Mouse (Mus musculus) WW6 (cell line): Measurements from ENCODE around the gene Lrrc4.

Experiments used
- DNase-seq: peaks from one replicate; pipeline ENCODE4 v3.0.0-alpha.2; 2013; ENCODE audit warnings: low read depth, low spot score

Gene Lrrc4

GRCm38 (mm10) chr6:28678896-28679295, 152.7 kb downstream of the Lrrc4 start:
- no peak for DNase-seq

GRCm38 (mm10) chr6:28674686-28675085, 156.9 kb downstream of the Lrrc4 start:
- DNase-seq, result no peak

GRCm38 (mm10) chr6:28672388-28672787, 159.2 kb downstream of the Lrrc4 start:
- DNase-seq, result no peak

- DNase-seq, result no peak
Measured at GRCm38 (mm10) chr6:28669251-28669650, 162.3 kb downstream of the Lrrc4 start.

GRCm38 (mm10) chr6:28667586-28667985, 164.0 kb downstream of the Lrrc4 start:
- DNase-seq, result no peak

DNA sequence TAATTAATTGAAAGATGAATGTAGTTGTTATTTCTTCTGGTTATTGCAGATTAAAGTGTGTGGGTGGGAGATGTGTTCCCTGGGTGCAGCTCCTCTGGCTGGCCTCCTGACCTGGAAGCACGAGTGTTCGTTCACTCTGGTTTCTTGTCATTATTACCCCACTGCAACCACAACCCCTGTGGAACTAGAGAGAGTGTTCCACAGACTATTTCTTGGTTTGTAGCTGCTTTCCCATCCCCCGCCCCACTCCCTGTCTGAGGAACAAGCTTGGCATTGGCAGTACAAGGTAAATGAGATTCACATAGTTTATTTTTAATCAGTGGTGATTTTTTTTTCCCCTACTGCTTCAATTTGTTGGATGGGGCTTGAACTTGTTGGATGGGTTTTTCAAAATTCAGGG, 166.8 kb downstream of the Lrrc4 start:
- DNase-seq, result no peak

DNA sequence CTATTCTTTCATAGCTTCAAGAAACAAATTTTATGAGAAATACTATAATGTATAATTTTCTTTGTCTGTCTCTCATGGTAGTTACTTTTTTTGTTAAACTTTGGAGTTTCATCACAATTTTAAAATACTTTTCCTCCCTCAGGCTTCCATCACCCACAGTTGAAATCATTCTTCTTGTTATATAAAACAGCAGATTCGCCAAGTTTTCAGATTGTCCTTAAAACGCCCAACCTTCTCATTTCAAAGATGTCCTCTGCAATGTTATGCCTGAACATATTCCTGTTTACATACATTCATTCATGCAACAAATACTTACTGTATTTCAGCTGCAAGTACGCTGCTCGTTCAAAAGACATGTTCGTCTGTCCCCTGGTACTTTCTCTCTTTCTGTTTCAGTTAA, 167.9 kb downstream of the Lrrc4 start:
- no peak for DNase-seq

GRCm38 (mm10) chr6:28663004-28663403, 168.5 kb downstream of the Lrrc4 start:
- no peak for DNase-seq

DNA sequence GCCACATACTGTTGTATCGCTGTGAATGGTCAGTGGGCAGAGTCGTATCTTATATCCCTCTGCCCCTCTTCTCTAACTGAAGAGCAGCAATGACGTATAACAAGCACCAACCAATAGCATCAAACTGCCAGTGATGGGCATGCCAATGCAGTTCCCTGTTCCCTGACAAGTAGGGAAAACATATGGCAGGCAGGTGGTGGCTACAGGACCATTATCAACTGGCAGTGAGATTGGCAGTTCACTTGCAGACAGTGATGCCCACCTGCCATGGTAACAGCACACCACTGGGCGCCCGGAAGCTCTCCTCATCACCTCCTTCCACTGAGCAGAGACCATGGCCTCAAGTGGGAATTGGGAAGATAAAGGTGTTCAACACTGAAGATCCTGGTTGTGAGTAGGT, 175.0 kb downstream of the Lrrc4 start:
- DNase-seq, result no peak

- DNase-seq, result no peak
Measured at GRCm38 (mm10) chr6:28645231-28645630, 186.3 kb downstream of the Lrrc4 start.

- no peak for DNase-seq
Measured at GRCm38 (mm10) chr6:28642909-28643308, 188.6 kb downstream of the Lrrc4 start.

DNA sequence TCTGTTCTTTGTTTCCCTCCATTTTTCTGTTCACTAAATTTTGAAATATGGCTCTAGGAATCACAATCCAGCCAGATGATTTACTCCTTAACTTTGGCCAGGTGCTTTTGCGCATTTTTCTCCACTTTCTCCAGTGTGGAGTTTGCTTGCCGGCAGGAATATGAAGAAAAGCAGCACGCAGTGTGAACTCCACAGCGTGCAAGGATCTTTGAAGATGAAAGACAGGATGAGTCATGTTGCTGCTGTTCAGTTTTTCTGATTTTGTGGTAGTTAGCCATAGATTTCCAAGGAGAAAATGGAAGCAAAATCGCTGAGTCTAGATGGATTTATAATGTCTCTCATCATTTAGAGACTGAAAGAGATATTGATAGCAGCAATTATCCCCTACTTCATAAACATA, 191.5 kb downstream of the Lrrc4 start:
- DNase-seq, result no peak

GRCm38 (mm10) chr6:28635531-28636348, 195.8 kb downstream of the Lrrc4 start:
- no peak for DNase-seq

GRCm38 (mm10) chr6:28635092-28635491, 196.5 kb downstream of the Lrrc4 start:
- no peak for DNase-seq

GRCm38 (mm10) chr6:28633656-28634055, 197.9 kb downstream of the Lrrc4 start:
- no peak for DNase-seq

DNA sequence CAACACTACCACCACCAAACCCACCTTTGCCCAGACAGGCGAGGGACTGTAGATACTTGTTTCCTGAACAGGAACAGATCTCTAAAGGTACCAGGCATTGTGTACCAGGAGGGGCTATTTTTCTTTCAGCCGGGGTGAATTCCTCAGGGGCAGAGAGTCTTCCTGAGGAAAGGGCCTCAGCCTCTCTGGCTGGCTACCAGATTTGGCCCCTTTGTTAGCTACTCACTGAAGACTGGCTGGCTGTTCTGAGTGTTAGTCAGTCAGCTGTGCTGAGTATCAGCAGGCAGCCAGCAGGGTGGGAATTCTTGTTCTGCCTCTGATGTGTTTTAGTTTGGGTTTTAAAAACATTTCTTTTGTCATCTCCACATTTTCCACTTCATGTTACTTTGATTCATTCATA, 198.4 kb downstream of the Lrrc4 start:
- DNase-seq, result no peak

- no peak for DNase-seq
Measured at GRCm38 (mm10) chr6:28630926-28631325, 200.6 kb downstream of the Lrrc4 start.

DNA sequence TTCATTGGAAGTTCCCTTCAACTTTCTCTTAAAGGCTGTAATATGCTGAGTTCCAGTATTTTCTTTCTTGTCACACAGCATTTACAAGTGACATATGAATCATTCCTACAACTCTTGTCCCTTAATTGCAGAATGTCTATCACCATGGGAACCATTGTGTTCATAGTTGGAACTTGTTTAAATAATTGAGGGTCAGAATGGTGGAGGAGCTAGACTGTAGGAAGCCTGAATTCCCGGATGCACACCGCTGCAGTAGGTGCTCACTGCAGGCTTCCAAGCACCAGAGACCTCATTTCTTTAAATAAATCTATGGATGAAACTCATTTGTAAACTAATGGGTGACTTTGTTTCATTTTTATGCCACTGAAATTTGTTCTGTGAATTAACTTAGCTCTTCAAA, 201.7 kb downstream of the Lrrc4 start:
- DNase-seq, result no peak

GRCm38 (mm10) chr6:28628408-28628807, 203.1 kb downstream of the Lrrc4 start:
- DNase-seq, result no peak

- no peak for DNase-seq
Measured at GRCm38 (mm10) chr6:28622963-28623362, 208.6 kb downstream of the Lrrc4 start.

DNA sequence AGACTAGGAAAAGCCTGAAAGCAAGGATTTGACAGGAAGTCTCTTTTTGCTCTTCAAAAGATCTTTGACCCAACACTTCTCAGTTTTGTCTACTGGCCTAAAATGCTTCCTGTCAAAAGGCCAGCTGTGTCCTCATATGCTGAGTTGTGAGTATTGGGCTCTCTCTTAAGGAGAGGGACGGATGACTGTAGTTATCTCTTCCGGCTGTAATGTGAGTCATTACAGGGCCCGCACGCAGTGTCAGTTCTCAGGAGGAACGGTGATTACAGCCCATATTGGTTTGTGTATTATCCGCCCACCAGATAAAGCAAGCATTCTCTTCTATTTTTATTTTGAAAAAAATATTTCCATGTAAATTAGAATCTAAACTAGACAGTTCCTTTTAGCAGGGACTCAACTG, 209.0 kb downstream of the Lrrc4 start:
- DNase-seq, result no peak

DNA sequence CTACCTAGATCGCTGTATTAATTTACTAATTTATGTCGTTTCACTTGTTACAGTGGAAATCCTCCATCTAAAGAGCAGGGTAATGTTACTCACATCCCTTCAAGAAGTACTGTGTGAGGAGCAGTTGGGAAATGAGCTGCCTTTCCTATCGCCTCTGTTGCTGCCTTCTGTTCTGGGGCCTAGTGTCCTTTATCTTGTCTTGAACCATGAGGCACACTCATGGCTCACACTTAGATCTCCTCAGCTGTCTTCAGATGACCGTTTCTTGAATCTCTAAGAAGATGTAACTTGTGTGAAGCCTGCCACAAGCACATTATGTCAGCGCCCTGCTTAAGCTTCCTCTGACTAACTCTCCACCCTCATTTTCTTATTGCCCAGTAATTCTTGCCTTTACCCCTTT, 209.6 kb downstream of the Lrrc4 start:
- DNase-seq, result no peak

GRCm38 (mm10) chr6:28621431-28621830, 210.1 kb downstream of the Lrrc4 start:
- DNase-seq, result no peak

DNA sequence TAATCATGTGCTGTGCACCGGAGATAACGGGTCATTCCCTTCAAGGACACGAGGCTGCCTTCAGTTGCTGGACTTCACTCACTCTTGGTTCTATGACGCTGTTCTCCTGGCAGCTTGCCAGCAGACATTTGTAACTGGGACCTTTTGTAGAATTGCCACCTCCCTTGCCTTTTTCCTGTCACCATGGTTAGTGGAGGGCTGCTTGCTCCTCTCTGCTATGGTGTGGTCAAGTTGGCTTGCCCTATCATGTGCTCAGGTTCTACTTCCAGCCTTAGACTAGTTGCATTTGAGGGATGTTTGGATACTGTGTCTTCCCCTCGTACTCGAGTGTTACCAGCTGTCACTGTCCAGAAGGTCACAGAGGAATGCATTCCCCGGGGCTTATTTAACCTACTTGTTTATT, 212.8 kb downstream of the Lrrc4 start:
- DNase-seq, result no peak
